In the genomic region with DNA sequence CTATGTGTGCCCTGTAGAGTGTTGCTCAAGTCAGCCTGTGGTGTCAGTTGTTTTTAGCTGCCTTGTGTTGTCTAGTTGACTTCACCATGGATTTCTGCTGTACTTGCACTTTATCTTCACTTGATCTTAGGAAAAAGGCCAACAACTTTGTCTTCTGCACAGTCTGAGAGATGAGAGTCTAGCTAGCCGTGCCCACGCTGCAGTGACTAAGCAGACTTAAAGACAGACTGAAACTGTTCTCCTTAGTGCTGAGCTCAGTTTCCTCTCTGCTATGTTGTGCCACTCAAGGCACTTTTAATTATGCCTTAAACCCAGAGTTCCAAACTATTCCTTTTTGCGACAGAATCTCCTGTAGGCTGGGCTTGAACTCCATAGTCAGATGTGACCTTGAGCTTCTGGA, we compare ENCODE assay signal across 29 mouse cellular contexts. TPM values are rescaled to one million over a fixed set of nuclear protein-coding genes. Genes with fewer than 3 reads are reported as not detected.
"Had no signal": no experiment of that assay in that cellular context is flagged by ENCODE, and none has a peak within 500 bp of the region (broad histone marks: within the 10 kb centered on the region; RNA-seq: fewer than 3 reads in every experiment).

No protein-coding gene starts in this region.

- H3K27me3 ChIP-seq: heart, embryonic 13.5 days; heart, embryonic 15.5 days; hindbrain, embryonic 13.5 days; hindbrain, embryonic 15.5 days; kidney, embryonic 15.5 days; limb, embryonic 13.5 days; limb, embryonic 15.5 days; liver, embryonic 12.5 days had no signal

- H3K4me2 ChIP-seq: heart, embryonic 11.5 days; heart, embryonic 13.5 days; heart, embryonic 15.5 days; hindbrain, embryonic 13.5 days; hindbrain, embryonic 15.5 days; kidney, embryonic 15.5 days; limb, embryonic 13.5 days; limb, embryonic 15.5 days; liver, embryonic 12.5 days had no signal

- H3K4me1 ChIP-seq: hindbrain, embryonic 13.5 days; hindbrain, embryonic 15.5 days; kidney, embryonic 15.5 days; limb, embryonic 13.5 days; limb, embryonic 15.5 days; liver, embryonic 12.5 days had no signal

- DNase-seq: gastrocnemius, postnatal 14 days; gastrocnemius, postnatal 36 days; heart, adult 11 months; heart, adult 2 months; heart, postnatal 14 days; heart, postnatal 36 days; kidney, adult 11 months; kidney, adult 2 months; kidney, adult 9 months; kidney, postnatal 14 days; kidney, postnatal 36 days; left cerebral cortex, postnatal 4 days had no signal

- ATAC-seq: hindbrain, postnatal 0 days; intestine, embryonic 16.5 days; liver, embryonic 12.5 days had no signal

- H3K4me3 ChIP-seq: heart, adult 2 months; heart, embryonic 13.5 days; heart, embryonic 15.5 days; hindbrain, embryonic 13.5 days; hindbrain, embryonic 15.5 days; kidney, embryonic 15.5 days; limb, embryonic 13.5 days; limb, embryonic 15.5 days; liver, embryonic 12.5 days had no signal

- H3K9me3 ChIP-seq: heart, embryonic 13.5 days; heart, embryonic 15.5 days; hindbrain, embryonic 13.5 days; hindbrain, embryonic 15.5 days; kidney, embryonic 15.5 days; limb, embryonic 13.5 days; limb, embryonic 15.5 days; liver, embryonic 12.5 days had no signal

- H3K9ac ChIP-seq: heart, embryonic 13.5 days; heart, embryonic 15.5 days; hindbrain, embryonic 13.5 days; hindbrain, embryonic 15.5 days; kidney, embryonic 15.5 days; limb, embryonic 13.5 days; limb, embryonic 15.5 days; liver, embryonic 12.5 days had no signal

- H3K27ac ChIP-seq: heart, adult 2 months; heart, embryonic 13.5 days; heart, embryonic 15.5 days; hindbrain, embryonic 13.5 days; hindbrain, embryonic 15.5 days; hindbrain, postnatal 0 days; kidney, embryonic 15.5 days; kidney, postnatal 0 days; limb, embryonic 13.5 days; limb, embryonic 15.5 days; liver, embryonic 12.5 days had no signal

RNA-seq across cellular contexts. Expression of a gene that starts 33.9 kb away (rescaled TPM):
- total RNA-seq: gastrocnemius, adult 8-10 months; gastrocnemius, postnatal 36 days; liver, adult 2 months had no signal
- polyA plus RNA-seq: gonadal fat pad, adult 2 months; heart, embryonic 13.5 days; heart, embryonic 15.5 days; heart, postnatal 0 days; intestine, embryonic 16.5 days; kidney, postnatal 0 days; large intestine, adult 2 months; liver, adult 2 months had no signal
